In the genomic region with DNA sequence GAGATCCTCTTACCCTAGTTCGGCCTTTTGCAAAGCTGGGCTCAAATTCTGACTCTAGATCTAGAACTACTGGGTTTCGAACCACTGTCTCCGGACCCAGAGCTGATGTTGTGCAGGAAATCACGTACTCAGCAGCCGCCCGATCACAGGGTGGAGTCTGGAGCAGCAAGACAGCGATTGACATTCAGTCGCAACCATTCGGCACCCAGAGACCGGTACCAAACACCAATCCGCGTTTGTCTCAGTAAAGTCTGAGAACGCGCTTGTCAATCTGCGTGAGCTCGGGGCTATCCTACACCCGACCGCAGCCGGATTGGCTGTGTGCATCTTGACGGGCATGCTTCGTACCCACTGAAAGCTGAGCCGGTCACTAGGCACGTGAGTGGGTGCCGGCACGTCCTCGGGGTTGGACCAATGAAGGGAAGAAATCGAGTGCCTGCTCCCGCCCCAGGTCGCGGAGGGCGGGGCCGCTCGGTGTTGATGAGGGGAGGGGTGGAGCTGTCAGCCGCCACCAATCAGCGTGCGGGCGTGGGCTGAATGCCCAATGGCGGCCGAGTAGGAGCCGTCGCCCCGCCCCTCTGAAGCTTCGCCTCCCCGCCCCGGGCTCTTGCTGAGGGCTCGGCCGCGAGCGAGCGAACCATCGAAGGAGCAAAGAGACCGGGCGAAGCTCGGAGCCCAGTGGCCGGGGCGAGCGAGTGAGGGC, we compare ENCODE assay signal across 8 mouse cellular contexts. TPM values are rescaled to one million over a fixed set of nuclear protein-coding genes. Genes with fewer than 3 reads are reported as not detected.
DNase-seq lines count a peak whose midpoint lies in the region; ATAC-seq and TF ChIP-seq lines count a peak whose summit lies in the region.

A gene (plus strand): TSS at position 613 of the 703 bp plus-strand sequence.

- H3K4me2 ChIP-seq in heart, embryonic 12.5 days = peak within 1 kb of the TSS; percentile 87
- peak within 1 kb of the TSS; percentile 95 for H3K4me2 ChIP-seq in kidney, postnatal 0 days (ENCODE audit: low read length)
- H3K4me2 ChIP-seq in liver, embryonic 11.5 days = peak within 1 kb of the TSS; percentile 91
- H3K4me2 ChIP-seq in stomach, embryonic 14.5 days (replicated peaks; ENCODE audit: low read depth, low read length) = peak within 1 kb of the TSS; percentile 82

- peaks cover 42% of the 10 kb centered on the region for H3K4me1 ChIP-seq in heart, embryonic 12.5 days (replicated peaks)
- H3K4me1 ChIP-seq in kidney, postnatal 0 days (replicated peaks; ENCODE audit: insufficient read depth, low read length) = peaks cover 16% of the 10 kb centered on the region
- peaks cover 35% of the 10 kb centered on the region for H3K4me1 ChIP-seq in liver, embryonic 11.5 days (replicated peaks; ENCODE audit: control insufficient read depth, insufficient read depth, low read length)
- peaks cover 35% of the 10 kb centered on the region for H3K4me1 ChIP-seq in stomach, embryonic 14.5 days (ENCODE audit: control insufficient read depth, insufficient read depth, low read length)

- ATAC-seq in erythroid progenitor cell, adult 5-6 weeks (replicated peaks; ENCODE audit: low FRiP score, poor library complexity, severe bottlenecking) = peak; percentile 96
- peak; percentile 98 for ATAC-seq in heart, embryonic 12.5 days (ENCODE audit: insufficient number of reproducible peaks, low FRiP score)
- peak; percentile 99 for ATAC-seq in kidney, postnatal 0 days (replicated peaks; ENCODE audit: low FRiP score, low read depth)
- peak; percentile 98 for ATAC-seq in liver, embryonic 11.5 days (replicated peaks; ENCODE audit: low FRiP score)
- ATAC-seq in stomach, embryonic 14.5 days (ENCODE audit: insufficient number of reproducible peaks, insufficient read depth, low FRiP score, low read depth) = peak; percentile 100

- peaks cover 29% of the 10 kb centered on the region for H3K36me3 ChIP-seq in heart, embryonic 12.5 days
- H3K36me3 ChIP-seq in kidney, postnatal 0 days (ENCODE audit: insufficient read depth, low read length) = 0 out of 2 replicates have a peak, but pooled peaks cover 2% of the 10 kb centered on the region
- peaks cover 21% of the 10 kb centered on the region for H3K36me3 ChIP-seq in liver, embryonic 11.5 days (ENCODE audit: control insufficient read depth, insufficient read depth, low read length)
- H3K36me3 ChIP-seq in stomach, embryonic 14.5 days (ENCODE audit: control insufficient read depth, insufficient read depth, low read length) = peaks cover 17% of the 10 kb centered on the region

- peak; percentile 100 for DNase-seq in CD4-positive helper T cell, adult 2 months (ENCODE audit: low read depth, low spot score)
- DNase-seq in brain, embryonic 18.5 days (ENCODE audit: low read depth, low spot score) = peak; percentile 99
- DNase-seq in kidney, postnatal 0 days (ENCODE audit: low spot score) = peak; percentile 100
- DNase-seq in liver, embryonic 11.5 days (ENCODE audit: low spot score) = peak; percentile 99
- peak; percentile 99 for DNase-seq in naive thymus-derived CD4-positive, alpha-beta T cell, adult 2 months (ENCODE audit: low read depth)

- H3K27ac ChIP-seq in heart, embryonic 12.5 days (ENCODE audit: poor library complexity, severe bottlenecking) = peak within 1 kb of the TSS; percentile 97
- peak within 1 kb of the TSS; percentile 97 for H3K27ac ChIP-seq in kidney, postnatal 0 days
- H3K27ac ChIP-seq in liver, embryonic 11.5 days (ENCODE audit: low read depth, low read length) = peak within 1 kb of the TSS; percentile 88
- peak within 1 kb of the TSS; percentile 94 for H3K27ac ChIP-seq in stomach, embryonic 14.5 days (ENCODE audit: low read length)

- no peaks in the 10 kb centered on the region for H3K9me3 ChIP-seq in heart, embryonic 12.5 days (replicated peaks)
- no peaks in the 10 kb centered on the region for H3K9me3 ChIP-seq in kidney, postnatal 0 days (replicated peaks; ENCODE audit: low read length)
- H3K9me3 ChIP-seq in liver, embryonic 11.5 days (ENCODE audit: control insufficient read depth, low read length) = no peaks in the 10 kb centered on the region
- H3K9me3 ChIP-seq in stomach, embryonic 14.5 days (ENCODE audit: control insufficient read depth, low read depth, low read length) = no peaks in the 10 kb centered on the region

- WGBS in heart, embryonic 12.5 days = under 1% methylated on average over 57 of the region's 57 CpGs
- WGBS in kidney, postnatal 0 days = under 1% methylated on average over 54 of the region's 57 CpGs
- under 1% methylated on average over 57 of the region's 57 CpGs for WGBS in liver, embryonic 11.5 days
- whole genome bisulfite sequencing in stomach, embryonic 14.5 days = under 1% methylated on average over 57 of the region's 57 CpGs

- peak within 1 kb of the TSS; percentile 97 for H3K4me3 ChIP-seq in heart, embryonic 12.5 days
- H3K4me3 ChIP-seq in kidney, postnatal 0 days (replicated peaks; ENCODE audit: low read depth, low read length) = peak within 1 kb of the TSS; percentile 75
- H3K4me3 ChIP-seq in liver, embryonic 11.5 days (ENCODE audit: low read depth, low read length) = peak within 1 kb of the TSS; percentile 80
- H3K4me3 ChIP-seq in stomach, embryonic 14.5 days (ENCODE audit: low read depth, low read length) = peak within 1 kb of the TSS; percentile 84

- H3K27me3 ChIP-seq in heart, embryonic 12.5 days (replicated peaks) = no peaks in the 10 kb centered on the region
- H3K27me3 ChIP-seq in kidney, postnatal 0 days (ENCODE audit: insufficient read depth, low read length) = no peaks in the 10 kb centered on the region
- no peaks in the 10 kb centered on the region for H3K27me3 ChIP-seq in liver, embryonic 11.5 days (replicated peaks; ENCODE audit: control insufficient read depth, insufficient read depth, low read length)
- no peaks in the 10 kb centered on the region for H3K27me3 ChIP-seq in stomach, embryonic 14.5 days (ENCODE audit: control insufficient read depth, insufficient read depth, low read length)

- peak within 1 kb of the TSS; percentile 96 for H3K9ac ChIP-seq in heart, embryonic 12.5 days
- H3K9ac ChIP-seq in kidney, postnatal 0 days (ENCODE audit: low read depth, low read length) = peak within 1 kb of the TSS; percentile 92
- H3K9ac ChIP-seq in liver, embryonic 11.5 days (ENCODE audit: low read depth, low read length) = peak within 1 kb of the TSS; percentile 88
- peak within 1 kb of the TSS; percentile 96 for H3K9ac ChIP-seq in stomach, embryonic 14.5 days (replicated peaks; ENCODE audit: low read depth, low read length)

- no peak for TF ChIP-seq CTCF in kidney, postnatal 0 days (IDR thresholded peaks at IDR 0.05; ENCODE audit: low read depth)

RNA-seq across cellular contexts. Expression of the gene that starts here (rescaled TPM):
- total RNA-seq in erythroid progenitor cell, adult 5-6 weeks (2015; ENCODE audit: low replicate concordance) = 3.4 and 18.0 TPM in 2 replicates
- total RNA-seq in erythroid progenitor cell, adult 5-6 weeks (2017; ENCODE audit: low replicate concordance) = 3.4 and 8.5 TPM in 2 replicates
- polyA plus RNA-seq in heart, embryonic 12.5 days (2016; fragmentation: Nextera tagmentation; extraction: Ambion mirVana) = 34.3 and 37.1 TPM in 2 replicates
- polyA plus RNA-seq in kidney, postnatal 0 days (2015; fragmentation: Nextera tagmentation; extraction: Ambion mirVana) = 22.4 and 23.1 TPM in 2 replicates
- polyA plus RNA-seq in liver, embryonic 11.5 days (2014; fragmentation: Nextera tagmentation; extraction: Ambion mirVana) = 21.7 and 24.3 TPM in 2 replicates
- 28.9 and 34.9 TPM in 2 replicates for polyA plus RNA-seq in stomach, embryonic 14.5 days (2014; fragmentation: Nextera tagmentation; extraction: Ambion mirVana)

Comparison
In these comparisons a context has a peak if more than half of its experiments do, and no peak if none do; other contexts are left out.
1. Peak in every context shown above with its lines: DNase-seq, ATAC-seq, H3K4me3 ChIP-seq and H3K27ac ChIP-seq.